Mouse (Mus musculus) bone marrow, adult 2 months (tissue): ENCODE results near the gene Zfp825. TPM values are rescaled to one million over a fixed set of nuclear protein-coding genes. Genes with fewer than 3 reads are reported as not detected.
"Not testable (repeated sequence)": the region's sequence is repeated elsewhere in the genome, so short reads cannot be mapped to it uniquely, and the experiment has no call there.

ENCODE experiments used
- H3K27ac ChIP-seq: fragments of 200-500 bp; 2 replicates; pipeline ENCODE4 v1.5.1; 2012; ENCODE audit warnings: low read depth, mild to moderate bottlenecking, control low read depth, inconsistent platforms, low read length; ENCODE audit not compliant: control insufficient read depth, poor library complexity, insufficient read depth
- H3K4me1 ChIP-seq: fragments of 200-500 bp; 2 replicates; pipeline ENCODE4 v1.6.1; 2011; ENCODE audit warnings: low read length; ENCODE audit not compliant: control insufficient read depth, insufficient read depth
- H3K4me3 ChIP-seq: fragments of 200-500 bp; replicated peaks from 2 replicates; pipeline ENCODE3; 2011; ENCODE audit warnings: mild to moderate bottlenecking, low read depth, low read length, control low read depth; ENCODE audit not compliant: control insufficient read depth
- CTCF ChIP-seq: fragments of 200-500 bp; IDR thresholded peaks from 2 replicates; pipeline ENCODE4 v1.5.1; 2011; ENCODE audit warnings: low read length, control low read depth; ENCODE audit not compliant: control insufficient read depth, insufficient read depth
- POLR2A ChIP-seq: fragments of 200-500 bp; IDR thresholded peaks from 2 replicates; pipeline ENCODE4 v1.6.1; 2011; ENCODE audit warnings: low read depth, mild to moderate bottlenecking, control low read depth, low read length, borderline replicate concordance; ENCODE audit not compliant: control insufficient read depth
- WGBS: fragments of 180-500 bp; shearing (Covaris S2); methylation state at CpG from one replicate; pipeline ENCODE4 v1.1.7; 2018; 5-methylcytosine and 5-hydroxymethylcytosine counted together
- polyA plus RNA-seq: library from polyadenylated mRNA; stranded (reverse); fragments of >200 nt; gene quantifications from 2 replicates; pipeline ENCODE4 v1.2.4, GENCODE M21; 2011; ENCODE audit warnings: low replicate concordance; ENCODE audit not compliant: missing spikeins, insufficient read depth, insufficient read length

The Zfp825 gene
- polyA plus RNA-seq, 1 experiment: 14.5 TPM

DNA sequence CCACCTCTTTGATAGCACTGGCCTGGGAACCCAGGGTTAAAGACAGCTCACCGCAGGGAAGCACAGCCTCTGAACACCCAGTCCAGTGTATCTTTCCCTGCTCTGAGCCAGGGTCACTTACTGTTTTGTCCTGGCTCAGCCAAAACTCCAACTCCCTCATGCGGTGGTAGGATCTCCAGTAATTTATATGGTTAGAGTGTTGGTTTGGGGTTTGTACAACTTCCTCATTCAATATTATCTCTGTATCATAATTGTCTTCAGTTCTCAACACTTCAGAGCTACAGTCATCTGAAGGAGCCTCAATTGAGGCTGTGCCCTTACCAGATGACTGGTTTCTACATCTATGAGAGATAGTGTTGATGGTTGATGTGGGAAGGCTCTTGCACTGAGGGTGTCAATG, 22.3 kb downstream of the Zfp825 start:
- not testable (repeated sequence) for H3K4me3 ChIP-seq
- 46% methylated on average over 2 of the region's 2 CpGs for WGBS

DNA sequence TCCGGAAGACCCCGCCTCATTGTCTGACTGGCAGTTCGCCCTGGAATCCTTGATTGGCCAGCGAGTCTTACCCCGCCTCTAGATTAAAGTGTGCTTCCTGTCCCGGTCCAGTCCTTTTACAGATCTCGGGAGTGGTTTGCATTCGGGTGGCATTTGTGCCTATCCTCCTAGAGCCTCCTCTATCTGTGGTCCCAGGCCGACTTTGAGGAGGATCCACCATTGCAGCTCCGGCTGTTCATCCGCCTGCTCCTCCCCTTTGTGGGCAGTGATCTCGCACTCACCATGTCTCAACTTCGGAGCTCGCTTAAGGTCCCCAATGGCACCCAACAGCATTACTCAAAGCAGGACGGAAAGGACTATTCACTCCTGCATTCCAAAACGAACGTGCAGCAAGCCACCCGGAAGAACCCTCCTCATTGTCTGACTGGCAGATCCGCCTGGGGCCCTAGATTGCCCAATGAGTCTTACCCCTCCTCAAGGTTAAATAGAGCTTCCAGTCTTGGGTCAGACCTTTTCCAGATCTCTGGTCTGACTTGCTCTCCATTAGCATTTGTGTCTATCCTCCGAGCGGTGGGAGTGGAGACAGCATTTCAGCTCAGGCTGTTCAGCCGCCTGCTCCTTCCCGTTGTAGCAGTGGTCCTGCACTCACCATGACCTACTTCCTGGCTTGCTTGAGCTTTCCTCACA, 30.9 kb downstream of the Zfp825 start:
- peak overlapping the region; percentile 68 for H3K27ac ChIP-seq
- WGBS: under 1% methylated on average over 23 of the region's 23 CpGs
- H3K4me3 ChIP-seq: peak overlapping the region; percentile 71
- H3K4me1 ChIP-seq: no peaks in the 10 kb centered on the region
- TF ChIP-seq CTCF: no peak
- 0 out of 2 replicates have a peak, but pooled peaks have one; percentile 30 for TF ChIP-seq POLR2A

More for the DNA sequence above, 22.3 kb downstream of the Zfp825 start:
- not testable (repeated sequence) for H3K27ac ChIP-seq, H3K4me1 ChIP-seq

DNA sequence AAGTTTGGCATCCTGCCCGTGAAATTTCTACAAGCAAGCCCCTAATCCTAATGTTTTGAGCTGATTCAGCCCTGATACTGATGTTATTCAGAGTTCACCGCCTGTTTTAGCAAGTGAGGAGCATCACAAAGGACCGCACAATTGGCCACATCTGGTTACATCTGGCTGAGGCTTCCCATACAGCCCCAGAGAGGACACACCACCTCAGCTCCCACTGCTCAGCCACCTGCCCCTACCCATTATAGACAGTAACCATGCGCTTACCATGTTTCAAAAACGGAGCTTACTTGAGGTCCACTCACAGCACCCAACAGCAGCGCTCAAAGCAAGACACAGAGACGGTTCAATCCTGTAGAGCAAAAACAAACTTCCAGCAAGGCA, 31.5 kb downstream of the Zfp825 start:
- H3K27ac ChIP-seq, H3K4me1 ChIP-seq: not testable (repeated sequence)
- H3K4me3 ChIP-seq: peak overlapping the region; percentile 71
- WGBS: 4% methylated on average over 7 of the region's 7 CpGs

DNA sequence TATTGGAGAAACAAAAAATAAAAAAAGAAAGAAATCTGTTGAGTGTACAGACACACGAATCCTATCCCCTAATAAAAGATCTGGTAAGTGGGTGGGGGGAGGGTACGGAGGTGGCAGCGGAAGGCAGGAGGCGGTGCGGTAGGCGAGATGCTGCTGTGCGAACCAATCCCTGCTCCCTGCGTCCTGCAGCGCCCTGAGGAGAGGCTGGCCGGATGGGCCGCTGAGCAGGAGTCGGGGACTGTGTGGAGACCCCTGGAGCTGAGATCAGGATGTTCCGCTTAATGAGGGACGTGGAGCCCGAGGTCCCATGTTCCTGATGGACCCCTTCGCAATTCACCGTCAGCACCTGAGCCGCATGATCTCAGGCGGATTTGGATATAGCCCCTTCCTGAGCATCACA, 53.9 kb downstream of the Zfp825 start:
- no peak overlapping the region for H3K4me3 ChIP-seq
- 35% methylated on average over 19 of the region's 19 CpGs for WGBS
- no peak for TF ChIP-seq CTCF
- TF ChIP-seq POLR2A: no peak
- H3K27ac ChIP-seq: no peak overlapping the region
- H3K4me1 ChIP-seq: no peaks in the 10 kb centered on the region

Other genes with a start within 250 kb of the Zfp825 start
- gene Ahrr, start 201.7 kb downstream of the Zfp825 start, polyA plus RNA-seq: not detected in 2 replicates
- 36.0 and 45.3 TPM in 2 replicates for gene Pdcd6, start 176.4 kb downstream of the Zfp825 start, polyA plus RNA-seq
- gene Sdha, start 143.7 kb downstream of the Zfp825 start, polyA plus RNA-seq: 76.4 and 85.4 TPM in 2 replicates
- 11.6 and 22.1 TPM in 2 replicates for gene Ccdc127, start 143.7 kb downstream of the Zfp825 start, polyA plus RNA-seq
- gene Lrrc14b, start 130.0 kb downstream of the Zfp825 start, polyA plus RNA-seq: 0.36 TPM in 1 of 2 replicates, not detected in the other
- 0.40 and 0.72 TPM in 2 replicates for gene Zfp72, start 103.2 kb downstream of the Zfp825 start, polyA plus RNA-seq
- 295 and 726 TPM in 2 replicates for gene Ftl1-ps1, start 94.3 kb downstream of the Zfp825 start, polyA plus RNA-seq
- 7.8 and 8.4 TPM in 2 replicates for gene Erap1, start 145.6 kb upstream of the Zfp825 start, polyA plus RNA-seq